Mouse (Mus musculus): ENCODE data around the gene Stk38.
"Not testable (repeated sequence)": the region's sequence is repeated elsewhere in the genome, so short reads cannot be mapped to it uniquely, and the experiment has no call there.

Gene Stk38

GRCm38 (mm10) chr17:29007641-29008325 lies at the start of gene Stk38:
Stk38 (minus strand) TSS chr17:29007995.
- peak; percentile 97 to 98 for DNase-seq

DNA sequence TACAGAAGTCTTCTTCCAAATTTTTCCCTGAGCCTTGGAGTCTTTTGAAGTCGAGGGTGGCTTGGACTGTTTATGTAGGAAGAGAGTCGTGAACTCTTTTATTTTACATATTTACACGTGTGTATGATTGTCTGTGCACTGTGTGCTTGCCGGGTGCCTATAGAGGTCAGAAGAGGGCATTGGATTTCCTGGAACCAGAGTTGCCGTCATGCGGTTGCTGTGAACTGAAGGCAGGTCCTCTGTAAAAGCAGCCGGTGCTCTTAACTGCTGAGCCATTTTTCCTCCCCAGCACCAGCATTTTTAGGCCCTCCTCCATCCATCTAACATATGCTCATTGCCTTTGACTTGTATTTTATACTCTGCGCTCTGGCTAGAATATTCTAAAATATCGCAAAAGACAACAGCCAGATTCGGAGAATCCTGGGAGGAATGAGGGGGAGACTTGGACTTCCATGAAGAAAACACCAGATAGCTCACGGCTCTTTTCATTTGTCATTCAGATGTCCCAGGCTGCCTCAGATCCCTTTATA lies 49.6 kb upstream of the Stk38 start:
- no peak for DNase-seq

GRCm38 (mm10) chr17:29056699-29057151 lies 48.9 kb upstream of the Stk38 start:
- DNase-seq = peak; percentile 62 to 81

- DNase-seq = no peak
Observed at GRCm38 (mm10) chr17:29056207-29056606, 48.4 kb upstream of the Stk38 start.

DNA sequence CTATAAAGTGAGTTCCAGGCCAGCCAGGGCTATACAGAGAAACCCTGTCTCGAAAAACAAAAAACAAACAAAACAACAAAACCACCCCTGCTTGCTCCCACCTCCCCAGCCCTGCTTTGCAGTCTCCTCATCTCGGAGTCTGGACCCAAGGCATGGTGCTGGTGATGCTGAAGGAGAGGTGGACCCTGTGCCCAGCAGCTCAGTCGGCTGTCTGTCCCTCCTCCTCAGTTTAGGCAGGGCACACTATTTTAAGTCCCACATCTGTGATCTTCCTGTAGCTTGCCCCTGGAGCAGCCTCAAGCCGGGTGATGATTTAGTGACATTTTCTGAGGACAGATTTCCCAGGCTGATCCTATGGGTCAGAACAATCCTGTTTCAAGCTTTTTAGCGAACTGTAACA lies 47.8 kb upstream of the Stk38 start:
- DNase-seq = no peak

- no peak for DNase-seq
Observed at GRCm38 (mm10) chr17:29054429-29054828, 46.6 kb upstream of the Stk38 start.

- no peak for DNase-seq
Observed at GRCm38 (mm10) chr17:29053841-29054240, 46.0 kb upstream of the Stk38 start.

GRCm38 (mm10) chr17:29053067-29053466 lies 45.3 kb upstream of the Stk38 start:
- DNase-seq = no peak

DNA sequence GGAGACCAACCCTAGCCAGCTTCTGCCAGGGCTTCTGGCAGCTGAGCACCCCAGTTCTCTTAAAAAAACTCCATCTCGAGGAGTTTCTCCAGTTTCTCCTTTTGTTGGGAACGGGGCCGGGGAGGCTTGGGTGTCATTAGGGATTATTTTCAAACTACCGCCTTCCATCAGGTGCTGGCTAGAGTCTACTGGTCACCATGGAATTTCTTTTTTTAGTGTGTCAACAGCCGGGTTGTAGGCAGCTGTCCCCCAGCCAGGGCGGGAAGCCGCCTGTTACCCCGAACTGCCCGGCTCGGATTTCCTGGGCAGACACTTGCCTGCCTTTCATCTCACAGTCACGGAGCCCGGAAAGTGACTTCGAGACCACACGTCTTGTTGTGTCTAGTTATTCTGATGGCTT lies 43.0 kb upstream of the Stk38 start:
- no peak for DNase-seq

GRCm38 (mm10) chr17:29049923-29050322 lies 42.1 kb upstream of the Stk38 start:
- no peak for DNase-seq

- DNase-seq = no peak
Observed at GRCm38 (mm10) chr17:29049508-29049889, 41.7 kb upstream of the Stk38 start.

- peak; percentile 80 to 85 for DNase-seq
Observed at GRCm38 (mm10) chr17:29048748-29049507, 41.1 kb upstream of the Stk38 start.

DNA sequence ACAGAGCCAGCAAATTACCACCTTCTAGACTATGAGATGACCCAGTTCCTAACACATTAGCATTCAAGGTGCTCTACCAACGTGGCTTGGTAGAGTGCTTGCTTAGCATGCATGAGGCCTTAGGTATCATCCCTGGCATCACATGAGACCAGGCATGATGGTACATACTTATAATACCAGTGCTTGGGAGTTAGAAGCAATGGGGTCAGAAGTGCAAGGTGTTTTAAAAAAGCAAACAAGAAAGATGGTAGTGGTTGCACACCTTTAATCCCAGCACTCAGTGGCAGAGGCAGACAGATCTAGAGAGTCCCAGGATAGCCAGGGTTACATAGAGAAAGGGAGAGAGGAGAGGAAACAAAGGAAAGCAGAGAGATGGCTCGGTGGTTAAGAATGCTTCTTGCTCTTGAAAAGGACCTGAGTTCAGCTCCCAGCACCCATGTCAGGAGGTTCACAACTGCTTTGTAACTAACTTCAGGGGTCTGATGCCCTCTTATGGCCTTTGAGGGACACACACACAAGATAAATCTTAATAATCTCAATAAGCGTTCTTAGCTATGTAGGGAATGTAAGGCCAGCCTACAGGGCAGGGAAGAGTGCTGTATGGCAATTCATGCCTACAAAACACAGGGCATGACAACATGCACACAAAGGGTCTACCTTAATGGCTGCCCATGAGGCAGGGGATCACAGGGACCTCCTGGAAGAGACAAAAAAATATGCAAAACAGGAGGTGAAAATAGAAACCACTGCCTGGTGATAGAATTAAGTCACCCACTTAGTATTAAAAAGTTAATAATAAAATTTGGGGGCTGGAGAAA lies 40.1 kb upstream of the Stk38 start:
- no peak for DNase-seq

GRCm38 (mm10) chr17:29046863-29047262 lies 39.1 kb upstream of the Stk38 start:
- no peak for DNase-seq

DNA sequence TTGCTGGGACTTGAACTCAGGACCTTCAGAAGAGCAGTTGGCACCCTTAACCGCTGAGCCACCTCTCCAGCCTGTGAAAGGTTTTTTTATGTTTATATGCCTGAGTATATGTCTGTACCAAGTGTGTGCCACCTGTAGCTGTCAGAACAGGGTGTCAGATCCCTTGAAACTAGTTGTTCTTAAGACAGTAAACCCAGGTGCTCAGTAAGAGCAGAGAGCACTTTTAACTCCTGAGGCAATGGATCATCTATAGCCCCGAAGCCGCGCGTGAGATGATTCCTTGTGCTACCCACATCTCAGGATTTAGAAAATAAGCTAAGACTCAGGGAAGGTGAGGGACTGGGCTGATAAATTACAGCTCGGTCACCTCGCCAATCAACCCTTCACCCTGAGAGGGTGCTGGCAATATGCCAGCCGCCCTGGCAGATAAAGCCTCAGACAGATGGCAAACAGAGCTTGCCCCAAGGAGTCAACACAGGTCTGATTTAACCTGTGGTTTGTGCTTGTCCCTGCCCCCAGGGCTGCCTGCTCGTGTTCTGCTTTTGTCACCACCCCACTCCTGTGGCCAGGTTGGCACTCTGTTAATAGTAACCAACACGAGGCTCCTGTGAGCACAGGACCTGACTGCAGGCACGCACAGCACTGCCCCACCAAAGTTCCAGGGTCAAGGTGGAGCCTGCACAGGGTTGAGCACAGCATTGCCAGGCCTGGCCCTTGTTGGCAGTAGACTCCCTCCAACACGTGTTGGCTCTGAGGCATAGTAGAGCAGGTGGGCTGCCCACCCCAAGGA lies 38.1 kb upstream of the Stk38 start:
- no peak for DNase-seq

- no peak for DNase-seq
Observed at GRCm38 (mm10) chr17:29044925-29045319, 37.1 kb upstream of the Stk38 start.

- DNase-seq = no peak
Observed at GRCm38 (mm10) chr17:29044146-29044924, 36.5 kb upstream of the Stk38 start.

DNA sequence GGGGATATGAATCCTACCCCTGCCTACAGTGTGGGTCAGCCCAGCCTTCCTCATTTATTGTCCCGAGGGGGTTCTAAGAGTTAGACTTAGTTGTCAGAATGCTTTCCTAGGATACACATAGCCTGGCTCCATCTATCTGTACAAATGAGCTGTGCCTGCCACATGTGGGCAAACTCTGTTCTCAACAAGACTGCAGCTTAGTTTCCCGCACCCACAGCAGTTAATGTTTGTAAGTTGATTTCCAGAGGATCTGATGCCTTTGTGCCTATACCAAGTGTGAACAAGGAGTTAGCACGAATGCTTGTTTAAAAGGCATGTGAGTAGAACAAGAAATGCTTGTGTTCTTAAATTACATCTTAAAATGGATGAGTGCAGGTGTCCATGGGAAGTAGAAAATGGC lies 35.8 kb upstream of the Stk38 start:
- DNase-seq = no peak

DNA sequence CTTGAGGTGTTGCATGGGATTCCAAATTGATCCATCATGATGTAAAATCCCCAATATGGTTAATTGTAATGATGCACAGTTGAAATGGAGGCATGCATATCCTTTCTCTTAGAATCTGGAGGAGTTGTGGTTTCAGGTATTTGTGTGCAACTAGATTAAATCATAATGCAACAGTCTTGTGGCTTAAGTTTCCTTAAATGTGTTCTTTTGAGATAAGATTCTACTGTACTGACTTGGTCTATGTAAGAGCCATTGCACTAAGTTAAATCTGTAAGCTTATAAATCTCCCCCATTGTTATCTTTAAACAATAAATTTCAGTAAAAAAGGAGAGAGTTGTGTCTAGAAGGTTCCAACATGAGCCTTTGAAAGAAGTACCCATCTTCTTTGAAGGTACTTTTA lies 34.8 kb upstream of the Stk38 start:
- DNase-seq = no peak

DNA sequence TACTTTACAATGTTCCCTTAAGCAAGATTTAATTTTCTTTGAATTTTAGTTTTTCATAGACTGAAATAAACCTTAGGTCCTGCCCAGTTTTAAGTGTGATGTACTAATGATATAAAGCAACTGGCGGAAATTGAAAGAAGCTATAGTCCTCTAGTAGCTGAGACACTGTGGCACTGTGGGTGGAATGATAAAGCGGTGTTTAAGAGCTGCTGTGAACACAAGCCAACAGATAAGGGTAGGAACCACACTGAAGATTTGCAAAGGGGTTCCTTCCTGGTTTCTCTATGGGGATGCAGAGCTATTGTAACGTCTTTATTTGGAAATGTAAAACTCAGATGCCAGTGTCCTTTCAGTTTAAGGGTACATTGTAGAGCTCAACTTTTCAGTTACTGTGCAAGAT lies 33.8 kb upstream of the Stk38 start:
- DNase-seq = not testable (repeated sequence)

- no peak for DNase-seq
Observed at GRCm38 (mm10) chr17:29039351-29039750, 31.6 kb upstream of the Stk38 start.

DNA sequence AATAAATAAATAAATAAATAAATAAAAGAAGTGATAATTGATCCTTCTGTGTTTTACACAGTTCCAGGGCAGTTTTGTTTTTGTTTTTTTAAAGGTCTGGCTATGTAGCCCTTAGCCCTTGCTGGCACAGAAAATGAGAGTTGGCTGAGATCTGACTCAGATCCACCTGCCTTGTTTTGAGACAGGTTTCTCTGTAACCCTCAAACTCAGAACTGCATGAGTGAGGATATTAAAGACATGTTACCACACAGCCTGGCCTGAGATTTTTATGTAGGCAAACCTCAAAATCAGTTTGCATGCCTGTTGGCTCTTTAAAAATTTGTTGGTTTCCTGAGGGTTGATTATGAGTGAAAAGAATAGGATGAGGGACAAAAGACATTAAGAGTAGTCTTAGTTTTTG lies 27.7 kb upstream of the Stk38 start:
- DNase-seq = no peak

Measured in thymus, postnatal 36 days (tissue).